Mouse (Mus musculus): ENCODE results near the gene D930048N14Rik. TPM values are rescaled to one million over a fixed set of nuclear protein-coding genes. Genes with fewer than 3 reads are reported as not detected.
"Not testable (repeated sequence)": the region's sequence is repeated elsewhere in the genome, so short reads cannot be mapped to it uniquely, and the experiment has no call there.

Gene D930048N14Rik
- polyA plus RNA-seq, 1 experiment from 2014 or later = 3.9 TPM

GRCm38 (mm10) chr11:51662632-51663031 lies 11.9 kb downstream of the D930048N14Rik start:
- H3K4me2 ChIP-seq (ENCODE audit: low read length) = no peak overlapping the region
- DNase-seq (ENCODE audit: low spot score) (no peak), ATAC-seq (replicated peaks; ENCODE audit: low FRiP score, low TSS enrichment, low read depth) (no peak)
- WGBS = 75% methylated on average over 7 of the region's 7 CpGs
- no peak overlapping the region for H3K27ac ChIP-seq (ENCODE audit: low read depth)
- H3K4me1 ChIP-seq (replicated peaks; ENCODE audit: control insufficient read depth, insufficient read depth, low read length) = no peaks in the 10 kb centered on the region
- no peak overlapping the region for H3K4me3 ChIP-seq (ENCODE audit: low read depth, low read length)
- H3K36me3 ChIP-seq (ENCODE audit: control insufficient read depth, insufficient read depth, low read length) = no peaks in the 10 kb centered on the region
- no peak overlapping the region for H3K9ac ChIP-seq (ENCODE audit: low read length)
- H3K9me3 ChIP-seq (ENCODE audit: control insufficient read depth, low read length) = no peaks in the 10 kb centered on the region
- H3K27me3 ChIP-seq (replicated peaks; ENCODE audit: control insufficient read depth, insufficient read depth, low read length) = no peaks in the 10 kb centered on the region

GRCm38 (mm10) chr11:51664747-51665146 lies 14.0 kb downstream of the D930048N14Rik start:
- ATAC-seq (replicated peaks; ENCODE audit: low FRiP score, low TSS enrichment, low read depth) = not testable (repeated sequence)
- WGBS = 92% methylated on average over 7 of the region's 7 CpGs

GRCm38 (mm10) chr11:51670846-51671245 lies 20.1 kb downstream of the D930048N14Rik start:
- no peak for DNase-seq (ENCODE audit: low spot score)
- Histone ChIP-seq H3K9me3 (ENCODE audit: control insufficient read depth, low read length) (no peaks in the 10 kb centered on the region), H3K36me3 (ENCODE audit: control insufficient read depth, insufficient read depth, low read length) (no peaks in the 10 kb centered on the region), H3K4me2 (ENCODE audit: low read length) (no peak overlapping the region), H3K4me3 (ENCODE audit: low read depth, low read length) (no peak overlapping the region), H3K9ac (ENCODE audit: low read length) (no peak overlapping the region), H3K27ac (ENCODE audit: low read depth) (no peak overlapping the region), H3K4me1 (replicated peaks; ENCODE audit: control insufficient read depth, insufficient read depth, low read length) (no peaks in the 10 kb centered on the region), H3K27me3 (replicated peaks; ENCODE audit: control insufficient read depth, insufficient read depth, low read length) (no peaks in the 10 kb centered on the region)
- ATAC-seq (replicated peaks; ENCODE audit: low FRiP score, low TSS enrichment, low read depth) = no peak
- 93% methylated on average over 7 of the region's 7 CpGs for WGBS

More at GRCm38 (mm10) chr11:51664747-51665146, 14.0 kb downstream of the D930048N14Rik start:
- not testable (repeated sequence) for DNase-seq (ENCODE audit: low spot score); H3K9me3 ChIP-seq (ENCODE audit: control insufficient read depth, low read length); H3K4me3 ChIP-seq (ENCODE audit: low read depth, low read length); H3K4me1 ChIP-seq (replicated peaks; ENCODE audit: control insufficient read depth, insufficient read depth, low read length); H3K27ac ChIP-seq (ENCODE audit: low read depth); H3K27me3 ChIP-seq (replicated peaks; ENCODE audit: control insufficient read depth, insufficient read depth, low read length); H3K36me3 ChIP-seq (ENCODE audit: control insufficient read depth, insufficient read depth, low read length); H3K9ac ChIP-seq (ENCODE audit: low read length); H3K4me2 ChIP-seq (ENCODE audit: low read length)

- WGBS = 82% methylated on average over 2 of the region's 2 CpGs
- H3K4me3 ChIP-seq (ENCODE audit: low read depth, low read length) = no peak overlapping the region
- no peak overlapping the region for H3K4me2 ChIP-seq (ENCODE audit: low read length)
- H3K27me3 ChIP-seq (replicated peaks; ENCODE audit: control insufficient read depth, insufficient read depth, low read length) = no peaks in the 10 kb centered on the region
- no peaks in the 10 kb centered on the region for H3K4me1 ChIP-seq (replicated peaks; ENCODE audit: control insufficient read depth, insufficient read depth, low read length)
- ATAC-seq (replicated peaks; ENCODE audit: low FRiP score, low TSS enrichment, low read depth) (no peak), DNase-seq (ENCODE audit: low spot score) (no peak)
- no peaks in the 10 kb centered on the region for H3K36me3 ChIP-seq (ENCODE audit: control insufficient read depth, insufficient read depth, low read length)
- H3K9me3 ChIP-seq (ENCODE audit: control insufficient read depth, low read length) = no peaks in the 10 kb centered on the region
- H3K27ac ChIP-seq (ENCODE audit: low read depth) = no peak overlapping the region
- no peak overlapping the region for H3K9ac ChIP-seq (ENCODE audit: low read length)
Measured at GRCm38 (mm10) chr11:51671376-51671775, 20.6 kb downstream of the D930048N14Rik start.

- no peaks in the 10 kb centered on the region for H3K36me3 ChIP-seq (ENCODE audit: control insufficient read depth, insufficient read depth, low read length)
- no peak for DNase-seq (ENCODE audit: low spot score)
- H3K4me2 ChIP-seq (ENCODE audit: low read length) = no peak overlapping the region
- H3K4me1 ChIP-seq (replicated peaks; ENCODE audit: control insufficient read depth, insufficient read depth, low read length) = no peaks in the 10 kb centered on the region
- WGBS = 80% methylated on average over 9 of the region's 9 CpGs
- no peak overlapping the region for H3K27ac ChIP-seq (ENCODE audit: low read depth)
- H3K9ac ChIP-seq (ENCODE audit: low read length) = no peak overlapping the region
- no peak overlapping the region for H3K4me3 ChIP-seq (ENCODE audit: low read depth, low read length)
- ATAC-seq (replicated peaks; ENCODE audit: low FRiP score, low TSS enrichment, low read depth) = no peak
- no peaks in the 10 kb centered on the region for H3K27me3 ChIP-seq (replicated peaks; ENCODE audit: control insufficient read depth, insufficient read depth, low read length)
- no peaks in the 10 kb centered on the region for H3K9me3 ChIP-seq (ENCODE audit: control insufficient read depth, low read length)
Measured at GRCm38 (mm10) chr11:51673291-51673690, 22.5 kb downstream of the D930048N14Rik start.

GRCm38 (mm10) chr11:51675386-51675785 lies 24.6 kb downstream of the D930048N14Rik start:
- H3K9me3 ChIP-seq (ENCODE audit: control insufficient read depth, low read length) = no peaks in the 10 kb centered on the region
- no peaks in the 10 kb centered on the region for H3K36me3 ChIP-seq (ENCODE audit: control insufficient read depth, insufficient read depth, low read length)
- H3K9ac ChIP-seq (ENCODE audit: low read length) = no peak overlapping the region
- H3K27me3 ChIP-seq (replicated peaks; ENCODE audit: control insufficient read depth, insufficient read depth, low read length) = no peaks in the 10 kb centered on the region
- H3K4me1 ChIP-seq (replicated peaks; ENCODE audit: control insufficient read depth, insufficient read depth, low read length) = no peaks in the 10 kb centered on the region
- H3K27ac ChIP-seq (ENCODE audit: low read depth) = no peak overlapping the region
- H3K4me2 ChIP-seq (ENCODE audit: low read length) = no peak overlapping the region
- 77% methylated on average over 5 of the region's 5 CpGs for WGBS
- ATAC-seq (replicated peaks; ENCODE audit: low FRiP score, low TSS enrichment, low read depth) (no peak), DNase-seq (ENCODE audit: low spot score) (no peak)
- no peak overlapping the region for H3K4me3 ChIP-seq (ENCODE audit: low read depth, low read length)

GRCm38 (mm10) chr11:51677737-51678418 lies 27.1 kb downstream of the D930048N14Rik start:
- DNase-seq (ENCODE audit: low spot score) (no peak), ATAC-seq (replicated peaks; ENCODE audit: low FRiP score, low TSS enrichment, low read depth) (no peak)
- WGBS = 62% methylated on average over 6 of the region's 6 CpGs
- no peak overlapping the region for H3K4me3 ChIP-seq (ENCODE audit: low read depth, low read length)
- no peaks in the 10 kb centered on the region for H3K4me1 ChIP-seq (replicated peaks; ENCODE audit: control insufficient read depth, insufficient read depth, low read length)
- H3K9me3 ChIP-seq (ENCODE audit: control insufficient read depth, low read length) = no peaks in the 10 kb centered on the region
- no peaks in the 10 kb centered on the region for H3K36me3 ChIP-seq (ENCODE audit: control insufficient read depth, insufficient read depth, low read length)
- no peaks in the 10 kb centered on the region for H3K27me3 ChIP-seq (replicated peaks; ENCODE audit: control insufficient read depth, insufficient read depth, low read length)
- no peak overlapping the region for H3K9ac ChIP-seq (ENCODE audit: low read length)
- H3K27ac ChIP-seq (ENCODE audit: low read depth) = no peak overlapping the region
- H3K4me2 ChIP-seq (ENCODE audit: low read length) = no peak overlapping the region

GRCm38 (mm10) chr11:51679466-51679865 lies 28.7 kb downstream of the D930048N14Rik start:
- ATAC-seq (replicated peaks; ENCODE audit: low FRiP score, low TSS enrichment, low read depth) (no peak), DNase-seq (ENCODE audit: low spot score) (no peak)
- H3K36me3 ChIP-seq (ENCODE audit: control insufficient read depth, insufficient read depth, low read length) = no peaks in the 10 kb centered on the region
- 73% methylated on average over 3 of the region's 3 CpGs for WGBS
- no peaks in the 10 kb centered on the region for H3K4me1 ChIP-seq (replicated peaks; ENCODE audit: control insufficient read depth, insufficient read depth, low read length)
- H3K9me3 ChIP-seq (ENCODE audit: control insufficient read depth, low read length) = no peaks in the 10 kb centered on the region
- no peak overlapping the region for H3K27ac ChIP-seq (ENCODE audit: low read depth)
- H3K9ac ChIP-seq (ENCODE audit: low read length) = no peak overlapping the region
- no peak overlapping the region for H3K4me3 ChIP-seq (ENCODE audit: low read depth, low read length)
- no peaks in the 10 kb centered on the region for H3K27me3 ChIP-seq (replicated peaks; ENCODE audit: control insufficient read depth, insufficient read depth, low read length)
- H3K4me2 ChIP-seq (ENCODE audit: low read length) = no peak overlapping the region

Data from intestine, embryonic 14.5 days (tissue).